Mouse (Mus musculus): Measurements from ENCODE around the gene Ociad2. TPM values are rescaled to one million over a fixed set of nuclear protein-coding genes. Genes with fewer than 3 reads are reported as not detected.

Ociad2 gene
- polyA plus RNA-seq, 1 experiment: 53.7 TPM

DNA sequence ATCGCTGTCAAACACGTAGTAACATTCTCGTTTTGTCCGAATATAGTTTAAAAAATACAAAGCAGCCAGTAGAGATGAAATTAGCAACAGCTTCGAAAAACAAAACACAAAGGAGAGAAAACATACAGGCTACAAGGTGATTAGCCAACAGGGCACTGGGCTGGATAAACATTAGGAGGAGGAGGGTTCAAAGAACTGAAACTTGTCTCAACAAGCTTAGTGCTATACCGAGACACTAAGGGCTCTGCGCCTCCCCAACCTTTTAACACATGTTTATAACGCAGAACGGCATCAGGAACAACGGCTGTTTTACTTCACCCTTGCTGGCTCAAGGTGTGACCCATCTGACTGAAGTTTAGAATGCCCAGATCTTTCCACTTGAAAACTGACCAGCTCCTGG lies 61.6 kb downstream of the Ociad2 start:
- Histone ChIP-seq H3K4me3 (ENCODE audit: insufficient read depth, low read length) (no peak overlapping the region), H3K27ac (ENCODE audit: insufficient read depth, low read length) (peak overlapping the region; percentile 54; the same call in 1 of the 2 replicates), H3K4me1 (ENCODE audit: control insufficient read depth, insufficient read depth, low read length) (0 out of 2 replicates have a peak, but pooled peaks cover 2% of the 10 kb centered on the region)
- TF ChIP-seq CTCF (IDR thresholded peaks at IDR 0.05; ENCODE audit: extremely low read depth, insufficient read depth, low read length): no peak
- TF ChIP-seq POLR2A (IDR thresholded peaks at IDR 0.05; ENCODE audit: extremely low read depth, insufficient read depth, low read length): no peak

DNA sequence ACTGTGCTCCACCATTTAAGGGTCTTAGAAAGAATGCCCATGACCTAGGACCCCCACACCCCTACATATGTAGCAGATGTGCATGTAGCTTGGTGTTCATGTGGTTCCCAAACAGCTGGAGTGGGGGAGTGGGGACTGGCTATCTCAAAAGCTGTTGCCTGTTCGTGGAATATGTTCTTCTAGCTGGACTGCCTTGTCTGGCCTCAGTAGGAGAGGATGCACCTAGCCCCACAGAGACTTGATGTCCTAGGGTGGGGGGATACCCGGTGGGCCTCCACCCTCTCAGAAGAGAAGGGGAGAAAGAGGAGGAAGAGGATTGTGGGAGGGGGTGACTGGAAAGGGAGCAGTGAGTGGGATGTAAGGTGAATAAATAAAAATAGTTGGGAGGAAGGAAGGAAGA lies 65.9 kb downstream of the Ociad2 start:
- H3K4me1 ChIP-seq (ENCODE audit: control insufficient read depth, insufficient read depth, low read length): peaks cover 8% of the 10 kb centered on the region
- H3K27ac ChIP-seq (ENCODE audit: insufficient read depth, low read length): no peak overlapping the region
- TF ChIP-seq CTCF (IDR thresholded peaks at IDR 0.05; ENCODE audit: extremely low read depth, insufficient read depth, low read length): no peak
- TF ChIP-seq POLR2A (IDR thresholded peaks at IDR 0.05; ENCODE audit: extremely low read depth, insufficient read depth, low read length): no peak
- H3K4me3 ChIP-seq (ENCODE audit: insufficient read depth, low read length): no peak overlapping the region

DNA sequence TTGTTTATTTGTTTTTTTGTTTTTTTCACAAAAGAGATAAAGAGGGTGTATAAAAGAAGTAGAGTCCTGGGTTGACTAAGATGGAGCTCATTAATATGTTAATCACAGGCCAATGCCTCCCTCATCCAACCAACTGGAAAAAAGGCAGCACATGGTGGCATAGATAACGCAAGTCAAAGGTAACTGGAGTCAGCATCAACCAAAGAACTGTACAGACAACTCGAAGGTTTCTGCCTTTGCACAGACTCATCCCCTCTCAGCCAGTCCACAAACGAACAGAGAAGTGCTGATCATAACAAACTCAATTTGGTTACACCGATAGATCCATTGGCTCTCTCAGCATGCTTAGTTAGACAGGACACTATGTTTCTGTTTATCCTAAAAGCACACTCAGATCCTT lies 67.7 kb downstream of the Ociad2 start:
- no peak overlapping the region for H3K27ac ChIP-seq (ENCODE audit: insufficient read depth, low read length)
- peaks cover 7% of the 10 kb centered on the region for H3K4me1 ChIP-seq (ENCODE audit: control insufficient read depth, insufficient read depth, low read length)
- no peak overlapping the region for H3K4me3 ChIP-seq (ENCODE audit: insufficient read depth, low read length)
- TF ChIP-seq CTCF (IDR thresholded peaks at IDR 0.05; ENCODE audit: extremely low read depth, insufficient read depth, low read length): no peak
- no peak for TF ChIP-seq POLR2A (IDR thresholded peaks at IDR 0.05; ENCODE audit: extremely low read depth, insufficient read depth, low read length)

Other genes with a start within 250 kb of the Ociad2 start
- 46.5 and 50.3 TPM in 2 replicates for gene Fryl, start 84.4 kb downstream of the Ociad2 start, polyA plus RNA-seq (2012; rRNA removed)
- gene Ociad1, start 48.2 kb downstream of the Ociad2 start, polyA plus RNA-seq (2012; rRNA removed): 315 and 343 TPM in 2 replicates
- gene Cwh43, start 65.0 kb upstream of the Ociad2 start, polyA plus RNA-seq (2012; rRNA removed): 2.8 and 3.6 TPM in 2 replicates
- 57.6 and 58.1 TPM in 2 replicates for gene Dcun1d4, start 140.0 kb upstream of the Ociad2 start, polyA plus RNA-seq (2012; rRNA removed)

Measured in cortical plate, adult 2 months (tissue).